Mouse (Mus musculus): ENCODE measurements around the gene Mei1. TPM values are rescaled to one million over a fixed set of nuclear protein-coding genes. Genes with fewer than 3 reads are reported as not detected.

Mei1 gene
- total and polyA plus RNA-seq, 3 experiments, result 0.04 TPM; not detected in 2

- TF ChIP-seq MAX (IDR thresholded peaks at IDR 0.05; ENCODE audit: low read length) (no peak), PAX5 (IDR thresholded peaks at IDR 0.05; ENCODE audit: low read length) (no peak), KAT2A (IDR thresholded peaks at IDR 0.05; ENCODE audit: insufficient replicate concordance, low read length) (no peak), CTCF (conservative IDR thresholded peaks at IDR 0.05 in 1 of 2, IDR thresholded peaks at IDR 0.05 in 1 of 2; ENCODE audit: low read depth in 2 of 2, low read length in 2 of 2) (no peak), MYC (IDR thresholded peaks at IDR 0.05; ENCODE audit: low read depth, low read length) (0 out of 2 replicates have a peak, but pooled peaks have one; percentile 44), ELF1 (IDR thresholded peaks at IDR 0.05; ENCODE audit: low read depth, low read length) (no peak), GABPA (IDR thresholded peaks at IDR 0.05; ENCODE audit: insufficient replicate concordance, low read depth, low read length) (no peak), POLR2A (IDR thresholded peaks at IDR 0.05; ENCODE audit: low read depth, low read length) (0 out of 2 replicates have a peak, but pooled peaks have one; percentile 20), EP300 (IDR thresholded peaks at IDR 0.05; ENCODE audit: low read length) (0 out of 2 replicates have a peak, but pooled peaks have one; percentile 9), SIN3A (IDR thresholded peaks at IDR 0.05; ENCODE audit: low read length) (no peak; the same call in 1 of the 2 replicates), RCOR1 (conservative IDR thresholded peaks at IDR 0.05; ENCODE audit: low read depth, low read length) (no peak)
These were observed 97.7 kb downstream of the Mei1 start (continued) for GRCm38 (mm10) chr15:82167201-82168168.

DNA sequence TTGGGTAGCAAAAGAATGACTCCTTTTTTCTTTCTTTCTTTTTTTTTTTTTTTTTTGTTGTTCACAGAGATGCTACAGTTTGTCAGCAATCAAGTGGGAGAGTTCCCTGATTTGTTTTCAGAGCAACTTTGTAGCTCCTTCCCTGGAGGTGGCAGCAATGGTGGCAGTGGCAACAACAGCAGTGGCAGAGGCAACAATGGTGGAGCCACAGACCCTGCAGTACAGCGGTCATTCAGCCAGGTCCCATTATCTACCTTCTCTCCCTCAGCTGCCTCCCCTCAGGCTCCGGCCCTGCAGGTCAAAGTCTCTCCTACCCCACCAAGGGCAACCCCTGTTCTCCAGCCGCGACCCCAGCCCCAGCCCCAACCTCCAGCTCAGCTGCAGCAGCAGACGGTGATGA, 99.9 kb downstream of the Mei1 start:
- no peaks in the 10 kb centered on the region for H3K27me3 ChIP-seq (replicated peaks)
- peaks cover 9 to 37% of the 10 kb centered on the region in 2 experiments for H3K4me1 ChIP-seq (ENCODE audit: control insufficient read depth in 1 of 2, insufficient read depth in 2 of 2)
- no peak overlapping the region for H3K4me3 ChIP-seq (replicated peaks in 1 of 3; ENCODE audit: low read depth in 2 of 3, low read length in 2 of 3, poor library complexity in 1 of 3)
- dilution Hi-C loops (cut with MboI; ENCODE audit: extremely low pct_ligation_motif_present, extremely low pct_unique_long_range_greater_than_20kb, low sequenced_read_pairs), result no loop called here
- H3K36me3 ChIP-seq (replicated peaks in 1 of 2; ENCODE audit: control insufficient read depth in 1 of 2, insufficient read depth in 1 of 2, low read length in 1 of 2), result peaks cover 43 to 69% of the 10 kb centered on the region in 2 experiments
- TF ChIP-seq ELF1 (IDR thresholded peaks at IDR 0.05; ENCODE audit: low read depth, low read length) (no peak), CTCF (conservative IDR thresholded peaks at IDR 0.05 in 1 of 2, IDR thresholded peaks at IDR 0.05 in 1 of 2; ENCODE audit: low read depth in 2 of 2, low read length in 2 of 2) (no peak), MAX (IDR thresholded peaks at IDR 0.05; ENCODE audit: low read length) (no peak), IRF4 (IDR thresholded peaks at IDR 0.05; ENCODE audit: low read depth, low read length) (no peak), RCOR1 (conservative IDR thresholded peaks at IDR 0.05; ENCODE audit: low read depth, low read length) (no peak), E2F4 (IDR thresholded peaks at IDR 0.05; ENCODE audit: insufficient replicate concordance, low read depth, low read length) (no peak), CHD1 (IDR thresholded peaks at IDR 0.05; ENCODE audit: low read depth, low read length) (no peak), TCF12 (IDR thresholded peaks at IDR 0.05; ENCODE audit: low read depth, low read length) (no peak), SMC3 (IDR thresholded peaks at IDR 0.05; ENCODE audit: low read depth, low read length) (no peak), POLR2AphosphoS2 (IDR thresholded peaks at IDR 0.05; ENCODE audit: low read depth, low read length) (no peak), UBTF (IDR thresholded peaks at IDR 0.05; ENCODE audit: low read depth, low read length) (no peak)
- in situ Hi-C loops (cut with MboI; ENCODE audit: low pct_ligation_motif_present, low pct_unique_long_range_greater_than_20kb, low sequenced_read_pairs), result no loop called here
- no peak overlapping the region for H3K9ac ChIP-seq (ENCODE audit: insufficient read depth, low read depth)
- no peak for DNase-seq (ENCODE audit: extremely low read depth)
- peaks cover 47% of the 10 kb centered on the region for H3K79me2 ChIP-seq (replicated peaks; ENCODE audit: control insufficient read depth, extremely low read depth, insufficient read depth, poor library complexity, severe bottlenecking)
- no peak overlapping the region for H3K4me2 ChIP-seq (ENCODE audit: insufficient read depth, low read depth, poor library complexity, severe bottlenecking)
- H3K27ac ChIP-seq (ENCODE audit: insufficient read depth, low read depth), result peak overlapping the region; percentile 0; the same call in 1 of the 2 replicates
- H3K9me3 ChIP-seq (replicated peaks; ENCODE audit: low read length), result no peaks in the 10 kb centered on the region
